Mouse (Mus musculus) forebrain, embryonic 11.5 days (tissue): ENCODE results near the gene Uri1. TPM values are rescaled to one million over a fixed set of nuclear protein-coding genes. Genes with fewer than 3 reads are reported as not detected.

ENCODE experiments used
- polyA plus RNA-seq: library from polyadenylated mRNA; unstranded; fragments of >200 nt; fragmentation: Nextera tagmentation; extraction: Ambion mirVana; gene quantifications from 2 replicates; pipeline ENCODE4 v1.2.1, GENCODE M21; 2014

Gene Uri1
- polyA plus RNA-seq, 1 experiment from 2014 or later: 50.5 TPM

Other genes with a start within 250 kb of the Uri1 start
- 34.4 and 41.8 TPM in 2 replicates for gene Zfp536, start 249.9 kb downstream of the Uri1 start, polyA plus RNA-seq
- 68.6 and 71.1 TPM in 2 replicates for gene Ccne1, start 84.0 kb upstream of the Uri1 start, polyA plus RNA-seq
- gene 1600014C10Rik, start 159.7 kb upstream of the Uri1 start, polyA plus RNA-seq: 12.7 and 13.9 TPM in 2 replicates
- gene Plekhf1, start 204.5 kb upstream of the Uri1 start, polyA plus RNA-seq: 1.4 and 1.6 TPM in 2 replicates
- 101 and 105 TPM in 2 replicates for gene Pop4, start 247.9 kb upstream of the Uri1 start, polyA plus RNA-seq